Mouse (Mus musculus) ES-E14 (cell line): ENCODE measurements around the gene Krtap5-4. TPM values are rescaled to one million over a fixed set of nuclear protein-coding genes. Genes with fewer than 3 reads are reported as not detected.
"Not testable (repeated sequence)": the region's sequence is repeated elsewhere in the genome, so short reads cannot be mapped to it uniquely, and the experiment has no call there.

ENCODE experiments used
- DNase-seq: peaks from one replicate; pipeline ENCODE4 v3.0.0-alpha.2; 2013; ENCODE audit warnings: low read depth, low spot score
- H3K27ac ChIP-seq: 2 replicates; pipeline ENCODE4 v1.5.1; 2012; ENCODE audit warnings: low read depth, mild to moderate bottlenecking, low read length, moderate library complexity, mixed read lengths; ENCODE audit not compliant: poor library complexity, insufficient read depth, severe bottlenecking
- H3K36me3 ChIP-seq: 2 replicates; pipeline ENCODE4 v1.6.1; 2012; ENCODE audit warnings: mild to moderate bottlenecking, low read length, moderate library complexity, mixed read lengths; ENCODE audit not compliant: control insufficient read depth, poor library complexity, insufficient read depth, severe bottlenecking
- H3K4me1 ChIP-seq, 2 experiments: fragments of 150-350 bp in 1 of 2; sonication (generic) in 1 of 2; 2 replicates each; pipeline ENCODE4 v1.6.1; 2012; ENCODE audit warnings: low read length in 2 of 2, mild to moderate bottlenecking in 1 of 2, mixed read lengths in 1 of 2; ENCODE audit not compliant: control insufficient read depth in 2 of 2, insufficient read depth in 2 of 2, poor library complexity in 1 of 2
- H3K4me3 ChIP-seq, 2 experiments: fragments of 150-350 bp in 1 of 2; sonication (generic) in 1 of 2; 2 replicates each; pipeline ENCODE4 v1.5.1; 2012; ENCODE audit warnings: low read length in 2 of 2, low read depth in 1 of 2, mild to moderate bottlenecking in 1 of 2, mixed read lengths in 1 of 2; ENCODE audit not compliant: insufficient read depth in 1 of 2, poor library complexity in 1 of 2, severe bottlenecking in 1 of 2
- H3K9ac ChIP-seq: 2 replicates; pipeline ENCODE4 v1.6.1; 2012; ENCODE audit warnings: low read depth, mild to moderate bottlenecking, low read length, mixed read lengths; ENCODE audit not compliant: poor library complexity, insufficient read depth, severe bottlenecking
- H3K9me3 ChIP-seq: fragments of 150-350 bp; sonication (generic); 2 replicates; pipeline ENCODE4 v1.6.1; 2012; ENCODE audit warnings: low read depth, mild to moderate bottlenecking, low read length; ENCODE audit not compliant: control insufficient read depth, insufficient read depth
- CHD2 ChIP-seq: IDR thresholded peaks from 2 replicates; pipeline ENCODE4 v1.6.1; 2014; ENCODE audit warnings: mild to moderate bottlenecking, low read depth, low read length, inconsistent platforms
- HCFC1 ChIP-seq: IDR thresholded peaks from 2 replicates; pipeline ENCODE4 v1.6.1; 2012; ENCODE audit warnings: low read length, inconsistent platforms, borderline replicate concordance; ENCODE audit not compliant: insufficient read depth
- MAFK ChIP-seq: IDR thresholded peaks from 2 replicates; pipeline ENCODE4 v1.6.1; 2014; ENCODE audit warnings: mild to moderate bottlenecking, low read depth, low read length, inconsistent platforms; ENCODE audit not compliant: insufficient read depth
- ZC3H11A ChIP-seq: IDR thresholded peaks from 2 replicates; pipeline ENCODE4 v1.6.1; 2012; ENCODE audit warnings: low read depth, mild to moderate bottlenecking, inconsistent platforms, low read length, borderline replicate concordance
- ZNF384 ChIP-seq: IDR thresholded peaks from 2 replicates; pipeline ENCODE4 v1.6.1; 2012; ENCODE audit warnings: low read depth, low read length, inconsistent platforms
- in situ Hi-C, 2 experiments: fragments of 600-800 bp; cut with MboI; formaldehyde crosslinking; loops; one replicate each; pipeline ENCODE4 v1.15.1; 2025; ENCODE audit warnings: low sequenced_read_pairs in 2 of 2, inconsistent platforms in 1 of 2; ENCODE audit not compliant: unreplicated experiment in 2 of 2
- total RNA-seq: library from RNA; depleted of rRNA; stranded (reverse); fragments of 300-350 nt; gene quantifications from 2 replicates; pipeline ENCODE4 v1.2.3, GENCODE M21; 2012

The Krtap5-4 gene
- total RNA-seq, 1 experiment, result not detected

DNA sequence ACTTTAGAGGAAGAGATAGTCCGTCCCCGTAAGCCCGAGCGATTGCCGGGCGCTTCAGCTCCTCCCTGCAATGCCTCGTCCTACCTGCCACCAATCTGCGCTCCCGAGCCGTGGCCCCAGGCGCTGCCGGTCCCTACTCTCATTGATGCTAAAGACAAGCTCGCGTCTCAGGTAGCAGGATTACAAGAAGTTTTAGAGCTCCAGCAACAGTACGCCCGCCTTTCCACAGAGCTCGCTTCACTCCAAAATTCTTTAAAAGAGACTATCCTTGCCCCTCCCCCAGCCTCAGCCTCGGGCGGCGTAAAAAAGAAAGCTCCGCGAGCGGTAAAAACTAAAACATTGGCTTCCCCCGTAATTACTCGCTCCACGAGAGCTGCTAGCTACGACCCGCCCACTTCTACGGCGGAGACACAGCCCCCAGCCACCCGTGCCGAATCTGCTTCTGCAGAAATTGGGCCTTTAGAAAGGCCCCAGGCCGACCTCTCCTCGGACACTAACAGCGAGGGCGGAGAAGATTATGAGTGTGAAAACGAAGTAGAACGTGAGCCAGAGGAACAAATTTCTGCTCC lies 19.2 kb upstream of the Krtap5-4 start:
- peak; percentile 43; the same call in 1 of the 2 replicates for TF ChIP-seq ZC3H11A
- TF ChIP-seq MAFK, result no peak
- TF ChIP-seq ZNF384, result no peak
- no peak for TF ChIP-seq HCFC1
- no peaks in the 10 kb centered on the region for H3K36me3 ChIP-seq
- in situ Hi-C loops, result no loop called here
- peak overlapping the region; percentile 70 for H3K9ac ChIP-seq
- H3K27ac ChIP-seq, result no peak overlapping the region
- H3K4me1 ChIP-seq, result peaks cover 0 to 3% of the 10 kb centered on the region in 2 experiments; a peak in 1 of 4 replicates
- H3K9me3 ChIP-seq, result no peaks in the 10 kb centered on the region
- peak overlapping the region; percentile 63 to 69 for H3K4me3 ChIP-seq
- peak; percentile 74 for DNase-seq

DNA sequence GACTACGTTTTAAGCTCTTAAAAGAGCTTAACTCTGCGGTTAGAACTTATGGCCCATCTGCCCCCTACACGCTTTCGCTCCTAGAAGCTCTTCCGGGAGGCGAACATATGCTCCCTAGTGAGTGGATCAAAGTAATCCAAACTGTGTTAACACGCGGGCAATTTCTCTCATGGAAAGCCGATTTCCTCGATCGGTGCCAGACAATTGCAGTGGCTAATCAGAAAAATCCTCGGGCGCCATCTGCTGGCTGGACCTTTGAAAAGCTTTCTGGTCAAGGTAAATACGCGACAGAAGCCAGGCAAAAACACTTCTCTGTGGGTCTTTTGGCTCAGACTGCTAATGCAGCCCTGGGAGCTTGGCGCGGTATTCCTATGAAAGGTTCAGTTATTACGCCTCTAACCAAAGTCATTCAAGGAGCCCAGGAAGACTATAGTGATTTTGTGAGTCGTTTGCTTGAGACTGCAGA lies 18.7 kb upstream of the Krtap5-4 start:
- Histone ChIP-seq H3K9me3 (no peaks in the 10 kb centered on the region), H3K36me3 (no peaks in the 10 kb centered on the region), H3K4me1 (peaks cover 0 to 3% of the 10 kb centered on the region in 2 experiments; a peak in 1 of 4 replicates), H3K27ac (no peak overlapping the region), H3K9ac (peak overlapping the region; percentile 70), H3K4me3 (peak overlapping the region; percentile 63 to 69)
- in situ Hi-C loops, result no loop called here
- DNase-seq, result peak; percentile 95
- TF ChIP-seq CHD2 (no peak), HCFC1 (peak; percentile 61)

DNA sequence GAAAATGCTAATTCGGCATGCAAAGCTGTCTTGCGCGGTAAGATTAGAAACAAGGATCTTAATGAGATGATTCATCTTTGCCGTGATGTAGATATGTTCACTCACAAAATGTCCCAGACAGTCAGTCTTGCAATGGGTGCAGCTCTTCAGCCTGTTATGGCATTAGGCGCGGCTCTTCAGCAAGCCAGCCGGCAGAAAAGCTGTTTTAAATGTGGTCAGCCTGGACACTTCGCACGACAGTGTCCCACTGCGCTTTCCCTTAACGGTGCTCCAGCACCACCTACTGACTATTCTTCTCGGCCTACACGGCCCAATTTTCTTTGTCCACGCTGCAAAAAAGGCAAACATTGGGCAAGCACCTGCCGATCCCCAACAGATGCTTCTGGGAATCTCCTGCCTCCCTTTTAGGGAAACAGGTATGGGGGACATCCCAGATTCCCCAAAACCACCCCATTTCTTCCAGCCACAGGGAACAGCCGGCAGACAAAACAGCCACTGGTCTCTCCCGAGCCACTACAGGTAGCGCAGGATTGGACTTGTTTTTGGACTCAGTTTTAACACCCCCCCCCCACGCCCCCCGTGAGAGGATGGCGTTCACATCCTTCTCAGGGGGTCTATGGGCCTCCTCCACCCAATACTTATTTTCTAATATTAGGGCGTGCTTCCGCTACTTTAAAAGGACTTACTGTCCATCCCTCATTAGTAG lies 18.1 kb upstream of the Krtap5-4 start:
- in situ Hi-C loops, result no loop called here
- Histone ChIP-seq H3K9ac (no peak overlapping the region), H3K4me3 (no peak overlapping the region), H3K9me3 (no peaks in the 10 kb centered on the region), H3K4me1 (peaks cover 0 to 3% of the 10 kb centered on the region in 2 experiments; a peak in 1 of 4 replicates), H3K27ac (no peak overlapping the region), H3K36me3 (no peaks in the 10 kb centered on the region)
- TF ChIP-seq ZC3H11A (no peak), ZNF384 (no peak), HCFC1 (no peak), CHD2 (no peak)
- no peak for DNase-seq

DNA sequence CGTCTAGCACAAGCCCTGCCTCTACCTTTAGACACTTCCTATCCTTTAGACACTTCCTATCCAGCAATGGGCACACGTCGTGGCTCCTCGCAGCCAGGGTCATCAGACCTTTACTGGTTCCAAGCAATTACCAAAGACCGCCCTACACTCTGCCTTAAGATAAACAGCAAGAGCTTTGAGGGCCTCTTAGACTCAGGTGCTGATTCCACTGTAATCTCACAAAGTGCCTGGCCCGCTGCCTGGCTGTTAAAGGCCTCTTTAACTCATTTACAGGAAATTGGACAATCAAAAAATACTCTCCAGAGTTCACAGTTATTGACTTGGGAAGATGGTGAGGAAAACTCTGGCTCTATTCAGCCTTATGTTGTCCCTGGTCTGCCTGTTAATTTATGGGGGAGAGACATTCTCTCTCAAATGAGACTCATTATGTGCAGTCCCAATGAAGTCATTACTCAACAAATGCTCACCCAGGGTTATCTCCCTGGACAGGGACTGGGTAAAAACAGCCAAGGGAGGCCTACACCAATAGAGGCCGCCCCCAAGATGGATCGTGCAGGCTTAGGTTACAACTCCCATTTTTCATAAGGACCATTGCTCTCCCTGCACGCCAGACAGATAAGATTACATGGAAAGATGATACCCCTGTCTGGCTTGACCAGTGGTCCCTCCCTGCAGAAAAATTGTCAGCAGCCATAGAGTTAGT lies 17.3 kb upstream of the Krtap5-4 start:
- DNase-seq, H3K9me3 ChIP-seq, H3K27ac ChIP-seq, H3K4me1 ChIP-seq, in situ Hi-C loops, H3K36me3 ChIP-seq, H3K9ac ChIP-seq, H3K4me3 ChIP-seq: not testable (repeated sequence)

DNA sequence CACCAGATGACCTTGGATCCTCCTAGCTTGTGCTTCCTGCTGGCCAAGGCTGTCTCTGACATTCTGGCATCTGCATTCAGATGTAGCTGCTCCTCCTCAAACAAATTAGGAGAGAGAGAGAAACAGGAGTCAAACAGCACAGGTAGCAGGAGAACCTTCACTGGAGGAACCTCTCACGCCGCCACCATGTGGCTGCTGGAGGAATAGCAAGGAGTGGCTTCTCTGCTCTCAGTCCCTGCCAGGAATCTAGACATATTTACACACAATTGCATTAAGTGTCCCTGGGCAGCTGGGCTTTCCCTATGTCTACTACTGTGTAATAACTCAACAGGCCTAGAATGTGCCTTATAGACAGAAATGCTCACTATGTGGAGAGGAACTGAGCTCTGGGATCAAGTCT lies 9.5 kb upstream of the Krtap5-4 start:
- H3K36me3 ChIP-seq, in situ Hi-C loops, H3K4me3 ChIP-seq, H3K9me3 ChIP-seq, H3K4me1 ChIP-seq, H3K27ac ChIP-seq, H3K9ac ChIP-seq: not testable (repeated sequence)
- DNase-seq, result peak; percentile 25
